Mouse (Mus musculus) adrenal gland, postnatal 36 days (tissue): ENCODE data around the gene Pcnx4. TPM values are rescaled to one million over a fixed set of nuclear protein-coding genes. Genes with fewer than 3 reads are reported as not detected.

Experiments
- DNase-seq, 2 experiments: peaks; one replicate each; pipeline ENCODE4 v3.0.0; 2021; ENCODE audit warnings: mixed read lengths in 1 of 2
- long read RNA-seq, 2 experiments: library from polyadenylated mRNA; stranded (forward); transcript quantifications; one replicate each; pipeline ENCODE4 v2.0.0; 2021; ENCODE audit warnings: borderline sequencing depth in 2 of 2
- total RNA-seq, 2 experiments: library from RNA; stranded (reverse); gene quantifications; 2 replicates each; pipeline ENCODE4 v1.2.3; 2021

Gene Pcnx4
- total RNA-seq = 1 to 10 TPM; 7.2 to 8.4 TPM
- long read RNA-seq, experiment 1, full-length matches to known transcripts = 3 of 11 reads
- long read RNA-seq, experiment 1, partial matches to known transcripts = 7 of 11 reads
- long read RNA-seq, experiment 1, other reads (novel, unspliced or antisense) = 1 of 11 reads
- long read RNA-seq, experiment 2, full-length matches to known transcripts = 1 of 4 reads
- long read RNA-seq, experiment 2, partial matches to known transcripts = 3 of 4 reads
- long read RNA-seq, experiment 2, other reads (novel, unspliced or antisense) = 0 of 4 reads

DNA sequence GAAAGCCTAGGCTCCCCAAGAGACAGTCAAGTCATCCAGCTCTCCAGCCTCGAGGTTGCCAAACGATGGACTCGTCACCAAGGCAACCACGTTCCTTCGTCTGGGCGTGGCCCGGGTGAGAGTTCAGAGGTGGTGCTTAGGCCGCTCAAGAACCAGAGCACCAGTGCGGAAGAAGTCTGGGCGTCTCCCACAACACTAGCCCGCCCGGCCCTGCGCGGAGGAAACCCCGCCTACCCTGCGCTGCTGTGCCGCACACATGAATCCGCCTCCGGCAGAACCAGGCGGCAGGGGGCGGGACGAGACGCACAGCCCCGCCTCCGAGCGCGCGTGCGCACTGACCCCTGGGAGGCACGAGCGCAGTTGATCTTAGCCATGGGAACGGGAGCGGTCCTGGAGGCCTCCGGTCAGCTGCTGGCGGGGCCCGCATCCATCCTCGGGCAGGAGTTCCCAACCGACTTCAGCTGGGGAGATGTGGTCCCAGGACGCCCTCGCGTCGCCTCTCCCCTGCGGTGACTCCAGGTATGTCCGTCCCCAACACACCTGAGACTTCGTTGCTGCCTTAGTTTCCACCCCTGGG is at the start of gene Pcnx4:
Gene Pcnx4 (plus strand): TSS at position 363 of the 577 bp plus-strand sequence.
- peak; percentile 99 for DNase-seq

- DNase-seq = peak; percentile 24 to 57
Observed at GRCm38 (mm10) chr12:72487498-72487897, 48.7 kb upstream of the Pcnx4 start.

DNA sequence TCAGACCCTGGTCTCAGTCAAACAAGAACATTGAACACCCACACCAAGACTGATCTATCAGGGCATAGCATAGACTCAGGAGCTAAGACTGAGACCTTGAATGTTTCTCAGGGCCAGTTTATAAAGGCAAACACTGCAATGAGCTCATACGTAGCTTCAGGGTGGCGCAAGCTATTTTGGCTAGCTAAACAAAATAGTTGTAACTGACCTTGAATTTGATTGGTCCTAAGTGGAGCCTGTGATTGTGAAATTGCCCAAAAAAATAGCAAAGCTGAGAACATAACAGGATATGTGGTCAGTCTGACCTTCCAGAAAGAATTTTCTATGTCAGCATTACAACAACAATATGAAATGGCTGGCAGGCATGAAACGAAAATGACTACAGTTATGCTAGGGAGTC is 46.2 kb upstream of the Pcnx4 start:
- DNase-seq = peak; percentile 50 to 55

- no peak for DNase-seq
Observed at GRCm38 (mm10) chr12:72491063-72491719, 45.0 kb upstream of the Pcnx4 start.

DNA sequence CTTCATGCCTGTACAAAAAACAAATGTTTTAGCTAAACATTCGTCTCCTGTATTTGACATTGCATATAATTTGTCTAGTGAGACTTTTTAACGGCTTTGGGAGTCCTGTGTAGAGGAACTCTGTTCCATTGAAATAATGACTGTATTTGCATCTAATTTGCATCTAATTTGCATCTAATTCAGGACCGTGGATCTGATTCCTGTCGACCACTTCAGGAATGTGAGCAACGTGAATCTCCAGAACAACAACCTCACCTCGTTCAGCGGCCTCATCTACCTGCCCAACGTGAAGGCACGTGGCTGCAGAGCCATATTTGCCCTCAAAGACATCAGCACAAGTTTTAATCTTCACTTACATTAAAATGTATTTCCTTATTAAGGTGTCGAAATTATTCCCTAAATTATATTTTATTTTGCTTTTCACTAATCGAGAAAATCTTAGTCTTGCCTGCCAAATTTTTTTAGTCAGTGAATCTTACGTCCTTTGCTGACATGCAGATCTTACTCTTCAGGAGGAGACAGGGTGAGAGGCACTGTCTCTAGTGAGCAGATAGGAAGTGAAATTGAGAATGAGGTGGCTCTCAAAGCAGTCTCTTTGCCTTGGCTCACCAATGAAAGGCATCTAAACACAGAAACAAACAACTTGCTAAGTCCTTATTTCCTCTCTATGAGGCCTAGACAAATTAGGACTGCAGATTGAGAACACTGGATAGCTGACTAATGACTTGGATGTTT is 39.1 kb upstream of the Pcnx4 start:
- DNase-seq = no peak

DNA sequence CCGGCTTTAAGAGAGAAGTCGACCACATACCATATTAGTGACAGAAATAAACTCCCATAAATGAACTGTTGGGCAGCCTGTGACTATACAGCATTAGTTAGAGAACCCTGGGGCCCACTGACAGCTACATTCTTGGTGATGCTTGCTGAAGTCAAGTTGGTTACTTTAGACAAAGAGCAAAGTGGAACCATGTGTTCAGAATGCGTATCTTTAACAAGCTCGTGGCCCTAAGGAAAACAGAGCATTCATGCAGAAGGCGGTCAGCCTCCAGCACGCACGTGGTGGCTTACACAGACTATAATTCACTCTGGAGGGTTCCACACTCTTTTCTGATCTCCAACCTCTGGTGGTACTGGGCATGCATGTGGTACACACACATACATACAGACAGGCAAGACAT is 26.6 kb upstream of the Pcnx4 start:
- DNase-seq = no peak

DNA sequence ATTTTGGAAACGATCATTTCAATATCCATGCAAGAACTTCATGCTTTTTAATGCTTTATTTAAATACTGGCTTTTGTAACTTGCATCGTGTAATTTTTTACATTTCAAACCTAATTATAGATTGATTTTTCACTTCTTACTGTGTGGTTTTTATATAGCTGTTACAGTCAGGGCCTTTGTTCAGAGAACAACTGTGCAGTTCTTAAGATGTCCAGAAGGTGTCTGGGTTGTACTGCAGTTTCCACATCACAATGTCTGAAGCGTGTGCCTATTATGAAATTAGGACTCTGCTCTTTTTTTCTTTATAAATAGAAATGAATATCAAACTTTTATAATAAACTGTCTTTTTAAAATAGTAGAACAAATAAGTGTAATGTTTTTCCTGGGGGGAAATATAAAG is 20.7 kb upstream of the Pcnx4 start:
- DNase-seq = peak in 1 of 2 experiments; percentile 11

DNA sequence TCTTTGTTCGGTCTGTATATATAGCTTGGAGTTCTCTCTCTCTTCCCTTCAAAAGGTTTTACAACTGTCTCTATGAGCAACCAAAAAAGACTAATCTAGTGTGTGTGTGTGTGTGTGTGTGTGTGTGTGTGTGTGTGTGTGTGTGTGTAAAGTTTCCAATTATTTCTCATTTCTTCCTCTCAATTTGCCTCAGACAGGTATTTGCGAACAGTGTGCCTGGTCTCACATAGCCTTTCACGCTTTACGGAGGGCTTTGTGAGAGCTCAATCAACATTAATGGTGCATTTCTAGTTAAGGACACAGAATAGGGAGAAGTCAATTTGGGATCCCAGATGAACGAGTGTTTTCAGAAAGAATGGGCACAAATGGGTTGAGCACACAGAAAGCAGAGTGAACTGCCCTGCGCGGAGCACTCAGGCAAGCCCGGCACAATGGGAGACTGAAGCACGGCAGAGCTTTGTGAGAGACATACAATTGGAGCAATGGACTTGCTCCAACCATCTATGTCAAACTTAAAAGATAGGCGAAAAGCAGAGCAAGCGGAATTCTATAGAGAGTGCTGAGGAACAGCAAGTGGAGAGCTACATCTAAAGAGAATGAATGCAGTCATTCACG is 18.0 kb upstream of the Pcnx4 start:
- no peak for DNase-seq

DNA sequence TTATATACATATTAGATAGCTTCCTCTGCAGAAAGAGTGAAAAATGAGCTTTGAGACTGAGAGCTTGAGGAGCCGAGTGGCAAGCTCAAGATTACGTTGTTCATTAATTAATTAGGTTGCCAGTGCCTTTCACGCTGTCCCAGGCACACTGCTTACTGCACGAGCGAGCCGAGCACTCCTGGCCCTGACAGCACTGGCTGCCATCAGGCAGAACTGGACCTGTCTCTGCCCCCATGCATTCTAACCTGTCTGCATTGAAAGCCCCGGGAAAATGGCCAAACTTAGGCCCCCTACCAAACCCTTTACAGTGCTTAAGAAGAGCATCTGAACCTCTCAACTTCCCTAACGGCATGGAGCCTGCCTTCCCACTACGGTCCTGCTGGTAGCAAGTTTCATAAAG is 16.8 kb upstream of the Pcnx4 start:
- DNase-seq = no peak

- DNase-seq = no peak
Observed at GRCm38 (mm10) chr12:72519855-72520254, 16.3 kb upstream of the Pcnx4 start.

GRCm38 (mm10) chr12:72520645-72521044 is 15.5 kb upstream of the Pcnx4 start:
- DNase-seq = peak; percentile 74 to 82

DNA sequence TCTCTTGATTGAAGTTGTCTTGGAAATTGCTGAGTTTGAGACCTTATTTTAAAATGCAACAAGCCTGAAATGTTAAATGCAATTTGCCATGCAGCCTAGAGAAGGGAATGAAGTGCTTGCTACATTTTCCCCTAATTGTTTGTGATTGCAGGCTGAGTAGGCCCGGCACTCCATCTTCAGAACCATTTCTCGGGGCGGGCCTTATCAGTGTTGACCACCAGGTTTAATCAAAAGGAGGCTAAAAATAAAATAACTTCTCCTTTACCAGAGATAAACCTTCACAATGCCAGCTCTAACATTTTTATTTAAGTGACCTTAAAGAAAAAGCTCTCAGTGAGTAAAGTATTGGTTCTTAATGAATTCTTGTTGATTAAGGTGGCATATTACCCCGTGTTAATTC is 10.6 kb upstream of the Pcnx4 start:
- no peak for DNase-seq

DNA sequence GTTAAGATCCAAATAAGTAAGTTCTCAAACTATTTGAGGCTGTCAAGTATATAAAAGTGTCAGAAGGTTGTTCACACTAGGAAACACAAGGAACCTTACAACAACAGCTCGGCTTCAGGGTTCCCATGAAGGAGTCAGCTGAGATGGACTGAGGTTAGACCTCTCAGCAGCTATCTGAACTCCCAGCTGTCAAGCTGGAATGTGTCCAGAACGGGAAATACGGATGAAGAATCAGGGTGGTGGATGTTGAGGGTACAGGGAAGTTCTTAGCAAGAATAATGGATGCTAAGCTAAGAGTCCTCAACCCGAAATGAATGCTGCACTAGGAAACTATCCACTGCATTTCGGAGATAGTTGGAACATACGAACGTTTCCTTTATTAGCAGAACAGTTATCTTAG is 3.9 kb upstream of the Pcnx4 start:
- DNase-seq = no peak

DNA sequence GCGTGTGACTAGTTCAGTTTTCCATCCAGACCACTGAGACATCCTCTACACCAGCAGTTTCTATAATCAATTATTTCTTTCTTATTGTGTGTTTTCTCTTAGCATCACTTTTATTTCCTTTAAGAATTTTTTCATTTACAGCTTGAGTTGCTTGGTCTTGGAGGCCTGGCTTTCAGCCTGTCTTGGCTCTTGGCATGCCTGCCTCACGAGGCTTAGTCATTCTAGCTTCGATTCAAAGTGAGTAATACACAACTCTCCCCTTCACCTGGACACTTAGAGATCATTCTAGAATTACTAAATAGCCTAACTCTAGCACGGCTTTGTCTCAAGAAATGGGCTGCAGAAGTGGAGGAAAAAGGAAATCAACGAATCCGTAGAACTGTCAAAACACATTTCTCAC is 2.2 kb upstream of the Pcnx4 start:
- DNase-seq = no peak

- no peak for DNase-seq
Observed at GRCm38 (mm10) chr12:72535599-72535998, 584 bp upstream of the Pcnx4 start.

DNA sequence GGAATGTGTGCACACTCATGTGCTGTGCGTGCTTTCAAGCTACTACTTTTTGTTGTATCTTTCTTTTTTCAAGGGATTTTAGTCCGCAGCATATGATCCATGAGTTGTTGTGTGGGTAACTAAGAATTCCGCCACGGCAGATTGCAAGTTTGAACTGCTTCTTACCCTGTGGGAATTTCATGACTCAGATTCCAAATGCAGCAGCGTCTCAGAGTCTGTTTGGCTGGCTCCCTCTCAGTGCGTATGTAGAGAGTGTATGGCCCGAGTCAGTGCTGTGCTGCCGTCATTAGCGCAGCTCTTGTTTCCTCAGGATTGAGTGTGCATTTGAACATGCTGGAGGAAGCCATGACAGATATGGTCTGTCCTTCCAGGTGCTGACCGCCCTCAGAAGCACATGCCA is 2.4 kb downstream of the Pcnx4 start:
- no peak for DNase-seq

GRCm38 (mm10) chr12:72554347-72554746 is 18.2 kb downstream of the Pcnx4 start:
- no peak for DNase-seq

- DNase-seq = no peak
Observed at GRCm38 (mm10) chr12:72564281-72564795, 28.2 kb downstream of the Pcnx4 start.

DNA sequence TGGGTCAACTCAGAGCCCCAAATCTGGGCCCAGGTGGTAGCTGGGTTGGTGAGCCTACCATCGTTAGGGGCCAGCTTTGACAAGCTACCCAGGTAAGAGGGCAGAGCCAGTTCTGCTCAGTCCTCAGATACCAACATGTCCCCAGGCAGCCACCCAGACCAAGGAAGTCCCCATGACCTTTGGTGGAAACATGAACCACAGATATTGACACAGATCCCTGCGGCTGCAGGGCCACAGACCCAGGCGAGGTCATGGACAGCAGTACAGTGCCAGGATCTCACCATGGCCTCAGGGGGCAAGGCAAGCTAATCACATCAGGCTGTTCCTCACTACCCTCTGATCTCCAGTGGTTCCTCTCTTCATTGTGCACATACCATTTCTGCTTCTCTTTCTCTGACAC is 45.8 kb downstream of the Pcnx4 start:
- DNase-seq = peak; percentile 9 to 21

DNA sequence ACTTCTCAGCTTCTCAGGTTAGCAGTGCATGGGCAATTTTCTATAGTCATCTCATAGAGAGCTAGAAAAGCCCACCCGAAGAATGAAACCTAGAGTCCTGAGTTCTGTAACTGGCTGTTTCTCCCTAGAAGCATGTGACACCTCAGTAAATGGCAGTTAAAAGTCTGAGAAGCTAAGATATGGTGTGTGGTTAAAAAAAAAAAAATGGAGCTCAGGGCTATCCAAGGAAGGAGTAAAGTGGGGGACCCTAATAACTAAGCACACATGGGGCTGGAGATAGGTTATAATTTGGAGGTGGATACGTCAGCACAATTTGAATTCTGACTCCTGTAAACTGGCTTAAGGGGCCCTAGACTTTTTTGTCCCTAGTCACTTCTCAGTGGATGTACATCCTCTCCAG is 46.9 kb downstream of the Pcnx4 start:
- no peak for DNase-seq

GRCm38 (mm10) chr12:72585339-72585738 is 49.2 kb downstream of the Pcnx4 start:
- no peak for DNase-seq

- DNase-seq = no peak
Observed at GRCm38 (mm10) chr12:72592991-72593390, 56.8 kb downstream of the Pcnx4 start.
